Mouse (Mus musculus) C2C12 (cell line): ENCODE data around the gene Bad.

ENCODE experiments used
- CEBPB ChIP-seq: IDR thresholded peaks from one replicate; pipeline ENCODE4 v1.6.1; 2011; ENCODE audit warnings: low read depth, mild to moderate bottlenecking, control low read depth, moderate library complexity
- CTCF ChIP-seq: IDR thresholded peaks from one replicate; pipeline ENCODE4 v1.5.1; 2011; ENCODE audit not compliant: control insufficient read depth, insufficient read depth, insufficient read length
- FOSL1 ChIP-seq: IDR thresholded peaks from one replicate; pipeline ENCODE4 v1.8.0; 2011; ENCODE audit warnings: mild to moderate bottlenecking, low read length; ENCODE audit not compliant: poor library complexity, insufficient read depth, severe bottlenecking
- MAX ChIP-seq: IDR thresholded peaks from one replicate; pipeline ENCODE4 v1.6.1; 2011; ENCODE audit warnings: mild to moderate bottlenecking, control low read depth
- MYOD1 ChIP-seq: IDR thresholded peaks from one replicate; pipeline ENCODE4 v1.6.1; 2011; ENCODE audit warnings: low read depth; ENCODE audit not compliant: control insufficient read depth, insufficient read length
- MYOG ChIP-seq: IDR thresholded peaks from one replicate; pipeline ENCODE4 v1.6.1; 2011; ENCODE audit not compliant: control insufficient read depth, insufficient read length; ENCODE audit errors: extremely low read depth
- USF1 ChIP-seq: IDR thresholded peaks from one replicate; pipeline ENCODE4 v1.6.1; 2011; ENCODE audit warnings: low read depth, mild to moderate bottlenecking, control low read depth, moderate library complexity

DNA sequence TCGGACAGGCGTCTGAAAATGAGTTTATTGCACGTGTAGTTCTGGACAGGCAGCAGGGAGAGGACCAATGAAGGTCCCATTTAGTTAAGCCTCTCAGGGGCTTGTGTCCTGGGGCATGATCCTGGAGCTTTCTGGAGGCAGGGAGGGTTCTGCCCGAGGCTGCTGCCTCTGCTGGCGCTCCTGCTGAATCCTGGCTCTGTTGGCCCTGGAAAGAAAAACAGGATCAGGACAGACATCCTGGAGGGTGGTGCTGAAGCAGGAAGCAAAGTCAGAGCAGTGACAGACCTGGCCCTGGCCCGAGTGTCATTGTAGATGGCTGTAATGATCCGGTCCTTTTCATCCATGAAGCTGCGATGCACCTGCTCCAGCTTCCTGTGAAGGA, 46.2 kb downstream of the Bad start:
- TF ChIP-seq CTCF (no peak), MYOD1 (no peak), MAX (no peak), CEBPB (no peak), MYOG (no peak), USF1 (no peak), FOSL1 (no peak)
